Mouse (Mus musculus) pancreas, adult 10 weeks (tissue): ENCODE data around the gene Aven. TPM values are rescaled to one million over a fixed set of nuclear protein-coding genes. Genes with fewer than 3 reads are reported as not detected.

ENCODE experiments used
- polyA plus RNA-seq: library from polyadenylated mRNA; stranded (reverse); fragments of 350-450 nt; fragmentation: Illumina TruSeq; extraction: RNeasy Lipid Tissue Mini Kit (QIAGEN cat#74804); gene quantifications from one replicate; pipeline ENCODE4 v1.2.3, GENCODE M21; 2015; ENCODE audit warnings: low read depth, low replicate concordance; ENCODE audit not compliant: insufficient read depth

Gene Aven
- 4.9 TPM for polyA plus RNA-seq

DNA sequence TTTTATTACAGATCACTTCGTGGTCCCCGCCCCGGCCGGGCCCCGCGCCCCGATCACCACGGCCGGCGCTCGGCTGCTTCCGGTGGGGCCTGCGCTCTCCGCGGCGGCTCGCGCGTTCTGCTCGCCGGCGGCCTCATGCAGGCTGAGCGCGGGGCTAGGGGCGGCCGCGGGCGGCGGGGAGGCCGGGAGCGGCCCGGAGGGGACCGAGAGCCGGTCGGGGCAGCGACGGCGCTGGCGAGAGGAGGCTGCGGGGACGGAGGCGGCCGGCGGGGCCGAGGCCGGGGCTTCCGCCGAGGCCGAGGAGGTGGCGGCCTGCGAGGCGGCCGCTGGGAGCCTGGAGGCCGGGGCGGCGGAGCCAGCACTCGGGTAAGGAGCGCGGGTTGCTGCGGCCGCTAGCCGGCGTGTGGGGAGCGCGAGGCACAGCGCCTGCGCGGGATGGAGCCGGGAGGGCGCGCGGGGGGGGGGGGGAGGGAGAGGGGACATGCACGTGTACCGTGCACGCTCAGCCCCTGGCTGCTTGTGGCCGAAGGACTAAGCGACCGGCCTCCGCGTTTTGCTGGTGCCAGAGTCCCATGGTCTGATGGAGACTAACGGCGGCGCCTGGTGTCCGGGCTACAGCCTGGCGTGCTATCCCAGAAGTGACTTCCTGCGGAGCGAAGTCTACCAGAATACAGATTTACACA, at the start of gene Aven:
Gene Aven, plus strand, starts transcription at position 109 of the 683 bp plus-strand sequence.

DNA sequence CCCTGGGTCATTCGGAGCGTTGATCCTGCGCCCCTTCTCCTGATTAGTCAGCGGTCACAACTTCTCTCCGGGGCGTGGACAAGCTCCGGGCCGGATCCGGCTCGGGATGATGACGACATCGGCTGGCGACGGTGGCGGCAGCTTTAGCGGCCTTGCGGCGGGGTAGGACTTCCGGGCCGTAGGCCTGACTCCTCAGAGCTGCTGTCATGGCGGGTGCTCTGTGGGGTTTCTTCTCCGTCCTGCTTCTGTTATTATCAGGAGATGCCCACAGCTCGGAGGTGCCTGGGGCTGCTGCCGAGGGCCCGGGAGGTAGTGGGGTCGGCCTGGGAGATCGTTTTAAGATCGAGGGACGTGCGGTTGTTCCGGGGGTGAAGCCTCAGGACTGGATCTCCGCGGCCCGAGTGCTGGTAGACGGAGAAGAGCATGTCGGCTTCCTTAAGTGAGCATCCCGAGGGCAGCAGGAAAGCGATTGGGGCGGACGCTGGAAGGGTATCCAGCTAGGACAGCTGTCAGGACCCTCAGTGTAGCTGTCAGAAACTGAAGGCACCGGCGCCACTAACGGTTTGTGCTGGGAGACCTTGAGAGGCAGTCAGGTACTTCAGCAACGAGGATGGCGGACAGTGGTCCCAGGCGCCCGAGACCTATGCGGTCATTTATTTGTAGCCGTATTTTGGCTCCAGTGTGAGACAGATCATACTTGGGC, 37.8 kb upstream of the Aven start, which contains the start of gene Emc7:
Gene Emc7, plus strand, starts transcription at position 136 of the 703 bp plus-strand sequence.

DNA sequence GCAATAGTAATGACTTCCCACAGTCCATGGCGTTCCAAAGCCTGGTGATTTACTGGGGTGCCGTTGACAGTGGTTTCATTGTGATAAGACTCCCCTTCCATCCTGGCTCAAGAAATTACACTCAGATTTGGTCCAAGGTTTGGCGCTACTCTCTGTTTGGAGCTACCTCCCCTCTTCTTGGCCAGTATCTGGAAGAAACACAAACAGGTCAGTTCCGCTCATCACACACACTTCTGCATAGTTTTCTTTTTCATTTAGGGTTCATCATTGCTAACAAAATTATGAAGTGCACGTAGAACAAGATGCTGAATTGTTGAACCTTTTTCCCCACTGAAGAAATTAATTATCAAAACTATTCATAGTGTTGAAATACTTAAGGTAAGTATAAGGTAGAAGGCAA, 12.1 kb upstream of the Aven start, which contains the start of gene Chrm5:
Gene Chrm5, minus strand, starts transcription at position 101 of the 400 bp plus-strand sequence.

Other genes starting within 250 kb of the Aven start
- not detected for gene Nutm1, start 233.7 kb upstream of the Aven start, polyA plus RNA-seq
- gene Nop10, start 231.0 kb upstream of the Aven start, polyA plus RNA-seq = 25.2 TPM
- 9.5 TPM for gene Slc12a6, start 227.1 kb upstream of the Aven start, polyA plus RNA-seq
- not detected for gene Gm21985, start 226.7 kb upstream of the Aven start, polyA plus RNA-seq
- 17.5 TPM for gene Emc4, start 124.9 kb upstream of the Aven start, polyA plus RNA-seq
- gene Katnbl1, start 113.8 kb upstream of the Aven start, polyA plus RNA-seq = 3.3 TPM
- 4.3 TPM for gene Emc7, start 38.0 kb upstream of the Aven start, polyA plus RNA-seq
- not detected for gene Chrm5, start 12.2 kb upstream of the Aven start, polyA plus RNA-seq